Mouse (Mus musculus) stomach, postnatal 0 days (tissue): Measurements from ENCODE around the gene Cyp2c50.
"Not testable (repeated sequence)": the region's sequence is repeated elsewhere in the genome, so short reads cannot be mapped to it uniquely, and the experiment has no call there.

ENCODE experiments used
- CTCF ChIP-seq: IDR thresholded peaks from 2 replicates; pipeline ENCODE4 v1.5.1; 2016; ENCODE audit warnings: antibody characterized with exemption, low read depth, mild to moderate bottlenecking, moderate library complexity
- EP300 ChIP-seq: optimal IDR thresholded peaks from 2 replicates; pipeline ENCODE3; 2016; ENCODE audit warnings: antibody characterized with exemption

DNA sequence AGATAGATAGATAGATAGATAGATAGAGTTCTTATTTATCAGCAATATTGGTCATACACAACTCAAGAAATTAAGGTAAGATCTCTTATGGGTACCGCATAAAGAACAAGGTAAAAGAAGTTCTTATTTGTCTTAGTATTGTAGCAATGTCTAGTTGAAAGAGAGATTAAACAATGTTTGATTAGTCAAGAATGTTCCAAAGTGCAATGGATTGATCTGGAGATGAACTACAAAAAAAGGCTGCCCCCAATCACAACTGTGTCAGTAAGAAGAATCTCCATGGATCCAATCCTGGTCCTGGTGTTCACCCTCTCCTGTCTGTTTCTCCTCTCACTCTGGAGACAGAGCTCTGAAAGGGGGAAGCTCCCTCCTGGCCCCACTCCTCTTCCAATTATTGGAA, at the start of gene Cyp2c50:
- TF ChIP-seq CTCF, EP300: not testable (repeated sequence)
